In genomic region chr11:32161922-32162804, GRCm38 (mm10) we compare ENCODE assay signal across 7 mouse cellular contexts. TPM values are rescaled to one million over a fixed set of nuclear protein-coding genes. Genes with fewer than 3 reads are reported as not detected.
DNase-seq lines count a peak whose midpoint lies in the region; ATAC-seq lines count a peak whose summit lies in the region.

No protein-coding gene starts in this region.

- no peaks in the 10 kb centered on the region for H3K9me3 ChIP-seq in midbrain, embryonic 12.5 days

- peak overlapping the region; percentile 77 for H3K27ac ChIP-seq in midbrain, embryonic 12.5 days (replicated peaks)

- 0 out of 2 replicates have a peak, but pooled peaks cover 6% of the 10 kb centered on the region for H3K27me3 ChIP-seq in midbrain, embryonic 12.5 days

- H3K9ac ChIP-seq in midbrain, embryonic 12.5 days (replicated peaks) = peak overlapping the region; percentile 47

- peak overlapping the region; percentile 28 for H3K4me3 ChIP-seq in midbrain, embryonic 12.5 days

- no peaks in the 10 kb centered on the region for H3K36me3 ChIP-seq in midbrain, embryonic 12.5 days

- peak; percentile 91 for ATAC-seq in midbrain, embryonic 12.5 days (ENCODE audit: low FRiP score, low read depth)

- H3K4me2 ChIP-seq in midbrain, embryonic 12.5 days (replicated peaks) = peak overlapping the region; percentile 48

- intact Hi-C loops in left cerebral cortex, postnatal 4 days (cut with DNase I) = loop anchor here (2.0 to 10.0 kb wide), 2 partner anchors 161 to 487 kb away; partner anchors contain the start of genes Bod1 and Nsg2

- peak; percentile 18 for DNase-seq in adrenal gland, adult 8-10 months
- DNase-seq in embryo, embryonic 11 days = peak; percentile 88
- DNase-seq in gastrocnemius, postnatal 4 days (ENCODE audit: low spot score in 2 of 2) = peak; percentile 72 to 77
- DNase-seq in kidney, adult 11 months = peak; percentile 27
- peak; percentile 94 for DNase-seq in left cerebral cortex, postnatal 4 days
- DNase-seq in skeletal muscle tissue, adult 2 months (ENCODE audit: low read depth, low spot score) = peak; percentile 6

- WGBS in midbrain, embryonic 12.5 days = 16% methylated on average over 28 of the region's 28 CpGs

- H3K4me1 ChIP-seq in midbrain, embryonic 12.5 days = peaks cover 38% of the 10 kb centered on the region

RNA-seq across cellular contexts. Expression of gene Il9r, which starts 37.9 kb away (rescaled TPM):
- under 1 TPM in 3 of 4 experiments, not detected in 1; 0.42 to 0.71 (median 0.62) TPM for total RNA-seq in adrenal gland, adult 8-10 months (2022)
- total RNA-seq in gastrocnemius, postnatal 4 days (2021) = under 1 TPM; 0.12 to 0.23 TPM
- not detected for total RNA-seq in left cerebral cortex, postnatal 4 days (2021)
- not detected in 2 replicates for polyA plus RNA-seq in midbrain, embryonic 12.5 days (2016; fragmentation: Nextera tagmentation; extraction: Ambion mirVana)

RNA-seq across cellular contexts. Expression of gene Snrnp25, which starts 43.1 kb away (rescaled TPM):
- total RNA-seq in adrenal gland, adult 8-10 months (2022) = 10 to 100 TPM; 12.7 to 21.5 (median 18.0) TPM
- 10 to 100 TPM in 1 of 2 experiments, 1 to 10 TPM in 1; 10.0 to 12.2 TPM for total RNA-seq in gastrocnemius, postnatal 4 days (2021)
- total RNA-seq in left cerebral cortex, postnatal 4 days (2021) = 10 to 100 TPM; 20.3 to 21.6 TPM
- 53.3 and 66.7 TPM in 2 replicates for polyA plus RNA-seq in midbrain, embryonic 12.5 days (2016; fragmentation: Nextera tagmentation; extraction: Ambion mirVana)

RNA-seq across cellular contexts. Expression of gene Rhbdf1, which starts 59.9 kb away (rescaled TPM):
- 10 to 100 TPM; 24.5 to 40.0 (median 33.1) TPM for total RNA-seq in adrenal gland, adult 8-10 months (2022)
- total RNA-seq in gastrocnemius, postnatal 4 days (2021) = 10 to 100 TPM; 45.7 to 57.4 TPM
- 10 to 100 TPM; 17.9 to 19.8 TPM for total RNA-seq in left cerebral cortex, postnatal 4 days (2021)
- polyA plus RNA-seq in midbrain, embryonic 12.5 days (2016; fragmentation: Nextera tagmentation; extraction: Ambion mirVana) = 19.1 and 23.5 TPM in 2 replicates

Comparison
In these comparisons a context has a peak if more than half of its experiments do, and no peak if none do; other contexts are left out.
1. Peak in every context shown above with its lines: DNase-seq, ATAC-seq, H3K4me3 ChIP-seq and H3K27ac ChIP-seq.
2. DNase-seq: peak in every context shown above with its lines; median percentile 94 in left cerebral cortex, postnatal 4 days; 88 in embryo, embryonic 11 days; 74 in gastrocnemius, postnatal 4 days; 27 in kidney, adult 11 months; 18 in adrenal gland, adult 8-10 months; 6 in skeletal muscle tissue, adult 2 months.